Mouse (Mus musculus) myocyte (in vitro differentiated cells): ENCODE measurements around the gene Tmcc3.

Source experiments
- CEBPB ChIP-seq: IDR thresholded peaks from 2 replicates; pipeline ENCODE4 v1.6.1; 2011; ENCODE audit warnings: mild to moderate bottlenecking, moderate library complexity; ENCODE audit not compliant: poor library complexity, insufficient read depth, severe bottlenecking
- POLR2A ChIP-seq: IDR thresholded peaks from one replicate; pipeline ENCODE4 v1.6.1; 2011; ENCODE audit warnings: low read depth, mild to moderate bottlenecking, control low read depth, moderate library complexity; ENCODE audit not compliant: insufficient read length
- POLR2AphosphoS2 ChIP-seq: IDR thresholded peaks from one replicate; pipeline ENCODE4 v1.6.1; 2011; ENCODE audit warnings: low read depth, control low read depth; ENCODE audit not compliant: insufficient read length
- TCF12 ChIP-seq: IDR thresholded peaks from one replicate; pipeline ENCODE4 v1.6.1; 2011; ENCODE audit warnings: mild to moderate bottlenecking, control low read depth; ENCODE audit not compliant: poor library complexity, insufficient read depth, severe bottlenecking
- USF1 ChIP-seq: IDR thresholded peaks from one replicate; pipeline ENCODE4 v1.6.1; 2011; ENCODE audit warnings: low read depth, mild to moderate bottlenecking, control low read depth, moderate library complexity

DNA sequence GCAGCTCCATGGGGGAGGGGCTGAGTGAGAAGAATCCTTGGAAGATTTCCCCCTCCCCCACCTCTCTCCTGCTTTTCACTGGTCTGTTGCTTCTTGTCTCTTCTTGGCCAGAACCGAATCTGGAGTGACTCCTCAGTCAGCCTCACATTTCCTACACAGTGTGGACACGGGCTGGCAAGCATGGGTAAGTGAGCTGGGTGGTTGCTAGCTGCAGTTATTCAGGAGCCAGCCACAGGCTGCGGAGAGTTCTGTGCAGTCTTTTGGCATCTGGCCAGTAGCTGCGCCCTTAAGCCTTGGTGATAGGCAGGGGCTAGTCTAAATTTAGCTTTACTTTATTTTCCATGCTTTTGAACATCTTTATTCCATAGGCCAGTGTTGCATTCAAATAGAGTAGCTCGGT, 18.2 kb downstream of the Tmcc3 start:
- TF ChIP-seq POLR2A (no peak), CEBPB (no peak), USF1 (no peak), TCF12 (no peak), POLR2AphosphoS2 (no peak)
